Mouse (Mus musculus): ENCODE data around the gene Adarb1.

DNA sequence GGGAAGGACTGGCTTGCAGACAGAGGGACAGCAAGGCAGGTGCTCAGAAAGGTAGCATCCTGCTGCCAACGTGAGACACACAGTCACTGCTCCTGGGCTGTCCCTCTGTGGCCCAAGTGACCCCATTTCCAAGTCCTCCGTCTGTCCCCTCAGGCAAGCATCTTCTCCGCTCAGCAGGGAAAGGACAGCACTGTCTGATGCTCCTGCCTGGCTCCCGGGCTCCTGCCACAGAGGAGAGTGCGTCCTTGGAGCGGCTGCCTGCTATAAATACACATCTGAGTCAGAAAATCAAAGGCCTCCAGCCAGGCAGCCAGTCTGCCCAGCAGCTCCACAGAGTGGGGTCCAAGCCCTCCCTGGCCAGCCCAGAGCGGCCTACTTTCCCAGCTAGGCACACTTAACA, 38.4 kb upstream of the Adarb1 start:
- TF ChIP-seq CTCF (IDR thresholded peaks at IDR 0.05; ENCODE audit: low read depth): no peak
- TF ChIP-seq EP300 (IDR thresholded peaks at IDR 0.05; ENCODE audit: low read depth): no peak

Measured in liver, embryonic 14.5 days (tissue).